Mouse (Mus musculus) cerebellum, adult 11 months (tissue): ENCODE results near the gene Bpi.

Experiments used
- DNase-seq: peaks from one replicate; pipeline ENCODE4 v3.0.0; 2022

Gene Bpi

DNA sequence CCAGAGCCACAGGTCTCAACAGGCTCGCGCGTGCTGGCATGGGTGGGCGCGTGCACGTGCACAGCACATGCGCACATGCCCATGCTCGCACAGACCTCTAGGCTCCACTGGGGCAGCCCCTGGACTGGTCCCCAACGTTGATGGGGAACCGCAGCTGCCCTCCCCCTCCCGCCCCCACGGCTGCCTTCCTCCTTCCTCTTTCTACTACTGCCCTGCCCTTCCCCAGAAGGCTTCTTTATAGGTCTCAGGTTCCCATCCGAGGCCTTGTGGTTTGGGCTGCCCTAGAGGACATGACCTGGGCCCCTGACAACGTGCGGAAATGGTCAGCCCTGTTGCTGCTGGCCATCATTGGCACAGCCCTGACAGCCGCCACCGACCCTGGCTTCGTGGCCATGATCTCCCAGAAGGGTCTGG is at the start of gene Bpi:
Bpi (plus strand) TSS at position 90 of the 414 bp plus-strand sequence.
- no peak for DNase-seq

DNA sequence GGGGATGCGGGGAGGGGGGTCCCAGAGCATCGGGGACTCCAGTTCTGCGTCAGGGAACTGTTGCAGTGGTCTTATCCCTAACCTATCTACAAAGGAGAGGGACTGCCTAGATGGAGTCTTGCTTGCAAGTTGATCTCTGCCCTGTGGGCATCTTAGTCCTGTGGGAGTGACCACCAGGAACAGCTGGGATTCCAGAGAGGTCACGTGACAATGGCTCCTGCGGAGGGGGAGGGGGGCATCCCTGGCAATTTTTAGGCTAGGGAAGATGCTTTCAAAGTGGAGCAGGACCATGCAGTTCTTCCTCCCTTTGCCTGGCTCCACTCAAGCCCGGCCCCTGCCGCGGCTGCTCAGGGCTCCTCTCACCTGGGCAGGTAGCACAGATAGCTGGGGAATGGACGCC is 48.1 kb upstream of the Bpi start:
- DNase-seq: no peak

DNA sequence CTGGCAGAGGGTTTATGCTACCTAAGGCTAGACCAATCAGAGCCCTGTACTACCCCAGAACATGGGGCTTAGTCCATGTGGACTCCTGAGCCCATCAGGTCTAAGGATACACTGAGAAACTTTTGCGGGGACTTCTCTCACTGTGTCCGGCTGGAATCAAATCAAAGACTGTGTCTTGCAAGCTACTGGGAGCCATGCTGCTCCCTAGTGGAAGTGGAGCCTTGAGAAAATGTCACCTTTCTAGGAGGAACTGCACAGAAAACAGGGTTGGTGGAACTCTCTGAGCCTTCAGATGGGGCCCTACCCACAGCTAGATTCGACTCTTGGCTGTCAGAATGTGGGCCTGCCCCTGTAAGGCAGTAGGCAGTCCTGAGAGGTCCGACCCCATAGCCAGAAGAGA is 47.4 kb upstream of the Bpi start:
- DNase-seq: no peak

DNA sequence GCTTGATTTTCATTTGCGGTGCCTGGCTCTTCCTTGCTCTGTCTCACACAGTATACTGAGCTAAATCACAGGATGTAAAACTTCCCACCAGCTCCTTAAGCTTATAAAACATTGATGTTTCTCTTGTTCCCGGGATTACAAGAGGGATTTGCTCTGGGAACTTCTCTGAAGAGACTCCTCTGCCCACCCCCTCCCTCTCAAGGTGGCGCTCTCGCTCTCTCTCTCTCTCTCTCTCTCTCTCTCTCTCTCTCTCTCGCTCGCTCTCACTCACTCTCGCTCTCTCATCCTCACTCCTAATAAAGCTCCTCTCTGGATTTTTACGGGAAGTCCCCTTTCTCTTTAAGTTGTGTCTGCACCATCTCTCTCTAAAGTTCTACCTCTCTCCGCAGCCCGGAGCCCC is 46.9 kb upstream of the Bpi start:
- no peak for DNase-seq

DNA sequence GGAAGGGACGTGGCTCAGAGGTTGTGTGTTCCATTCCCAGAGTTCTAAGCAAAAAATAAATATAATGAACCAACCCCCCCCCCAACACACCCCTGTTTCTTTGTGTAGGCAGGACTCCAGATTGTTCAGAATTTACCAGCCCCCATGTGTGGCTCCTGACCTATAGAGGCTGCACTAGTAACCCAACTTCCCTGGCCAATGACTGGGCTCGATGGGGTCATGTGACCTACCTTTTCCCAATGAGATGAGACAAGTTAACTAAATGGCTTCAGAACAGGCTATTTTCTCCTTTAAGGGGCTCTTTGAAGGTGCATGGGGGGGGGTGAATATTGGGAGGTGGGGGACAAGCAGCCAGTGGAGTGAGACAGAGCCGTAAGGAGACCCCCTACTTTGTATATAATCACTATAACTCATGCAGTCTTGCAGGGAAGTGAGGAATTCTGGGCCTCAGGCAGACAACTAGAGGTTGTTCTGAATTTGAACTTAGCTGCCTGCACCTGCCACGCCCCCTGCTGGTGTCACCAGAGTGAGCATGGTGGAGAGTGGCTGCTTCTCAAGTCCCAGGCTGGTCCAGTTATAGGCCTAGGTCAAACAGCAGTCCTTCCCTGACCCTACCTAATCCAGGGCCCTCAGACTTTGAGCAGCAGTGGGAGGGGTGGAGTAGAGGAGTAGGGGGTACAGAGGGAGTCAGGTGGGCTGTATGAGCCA is 46.0 kb upstream of the Bpi start:
- DNase-seq: no peak

DNA sequence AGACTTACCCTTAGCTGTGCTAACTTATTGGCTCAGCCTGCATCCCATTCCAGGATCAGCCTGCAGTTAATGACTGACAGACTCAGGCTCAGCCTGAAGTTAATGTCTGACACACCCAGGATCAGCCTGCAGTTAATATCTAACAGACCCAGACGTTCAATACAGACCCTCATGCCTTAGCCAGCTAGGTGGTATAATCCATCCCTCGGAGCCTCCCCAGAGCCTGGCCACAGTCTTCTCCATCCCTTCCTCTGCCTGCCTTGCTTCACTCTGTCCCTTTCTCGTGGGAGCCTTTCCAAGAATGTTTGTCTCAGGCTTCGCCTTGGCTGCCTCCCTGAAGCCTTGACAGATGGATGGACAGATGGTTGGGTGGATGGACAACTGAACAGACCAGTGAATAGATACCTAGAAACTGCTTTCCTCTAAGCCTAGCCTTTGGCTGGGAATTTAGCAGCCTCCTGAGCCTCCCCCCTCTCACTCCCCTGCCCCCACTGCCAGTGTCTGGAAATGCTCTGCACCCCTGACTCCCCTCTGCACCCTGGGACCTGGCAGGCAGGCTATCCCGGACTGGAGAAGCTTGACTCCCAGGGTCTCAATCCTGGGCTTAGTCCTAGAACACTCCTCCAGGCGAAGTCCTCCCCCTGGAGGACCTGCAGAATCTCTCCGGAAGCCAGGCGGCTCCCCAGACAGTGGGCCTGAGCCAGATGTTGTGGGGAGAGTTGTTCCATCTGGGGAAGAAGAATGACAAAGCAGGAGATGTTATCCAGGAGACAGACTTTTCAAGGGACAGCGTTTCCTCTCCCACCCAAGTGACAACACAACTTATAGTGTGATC is 42.4 kb upstream of the Bpi start:
- peak; percentile 84 for DNase-seq

DNA sequence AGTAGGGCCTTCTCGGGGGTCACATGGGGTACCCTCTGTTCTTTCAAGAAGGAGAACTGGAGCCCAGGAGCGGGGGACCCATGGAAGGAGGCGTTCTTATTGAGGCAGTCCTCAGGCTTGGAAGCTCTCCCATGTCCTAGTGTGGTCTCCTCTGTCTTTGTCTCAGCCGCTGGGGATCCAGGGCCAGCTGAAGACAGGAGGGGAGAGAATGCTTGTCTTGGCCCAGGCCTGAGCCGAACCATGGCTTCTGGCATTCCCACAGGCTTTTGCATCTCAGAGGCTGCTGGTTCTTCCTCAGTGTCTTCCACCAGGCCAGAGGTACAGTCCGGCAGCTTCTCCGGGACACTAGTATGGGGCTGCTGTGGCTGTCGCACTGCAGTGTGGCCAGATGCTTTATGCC is 41.4 kb upstream of the Bpi start:
- DNase-seq: no peak

DNA sequence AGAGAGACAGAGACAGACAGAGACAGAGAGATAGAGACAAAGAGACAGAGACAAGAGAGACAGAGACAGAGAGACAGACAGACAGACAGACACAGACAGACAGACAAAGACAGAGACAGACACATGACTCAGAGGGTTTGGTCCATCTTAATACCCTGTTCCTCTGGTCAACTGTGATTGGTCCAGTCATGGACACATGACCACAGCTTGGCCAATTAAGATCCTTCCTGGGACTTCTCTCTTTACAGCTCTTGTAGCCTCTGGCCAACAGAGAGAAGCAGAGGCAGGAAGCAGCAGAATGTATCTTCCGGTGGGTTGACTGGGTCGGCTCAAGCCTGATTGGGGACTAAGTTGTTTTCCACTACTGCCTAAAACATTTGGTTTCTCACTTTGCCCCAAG is 38.3 kb upstream of the Bpi start:
- DNase-seq: no peak

DNA sequence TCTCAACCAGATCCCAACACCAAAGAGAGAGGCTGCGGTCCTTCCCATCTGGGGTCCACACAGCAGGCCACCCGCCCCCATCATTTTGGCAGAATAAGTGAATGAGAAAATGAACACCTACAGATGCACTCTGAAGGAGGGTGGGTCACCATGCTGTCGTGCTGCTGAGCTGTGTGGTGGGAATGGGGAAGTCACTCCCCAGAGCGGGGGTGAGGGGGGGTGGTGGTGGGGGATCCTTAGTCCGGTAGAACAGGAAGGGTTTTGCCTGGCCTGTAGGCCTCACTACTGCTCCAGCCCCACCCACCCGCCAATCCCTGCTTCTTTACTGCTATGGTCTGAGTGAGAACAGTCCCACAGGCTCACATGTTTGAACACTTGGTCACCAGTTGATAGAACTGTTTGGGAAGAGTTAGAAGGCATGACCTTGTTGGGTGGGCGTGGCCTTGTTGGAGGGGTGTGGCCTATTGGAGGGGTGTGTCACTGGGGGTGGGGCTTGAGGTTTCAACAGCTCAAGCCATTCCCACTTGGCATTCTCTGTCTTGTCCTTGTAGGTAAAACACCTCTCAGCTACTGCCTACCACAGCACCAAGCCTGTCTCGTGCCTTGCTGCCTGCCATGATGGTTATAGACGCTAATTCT is 36.3 kb upstream of the Bpi start:
- no peak for DNase-seq

DNA sequence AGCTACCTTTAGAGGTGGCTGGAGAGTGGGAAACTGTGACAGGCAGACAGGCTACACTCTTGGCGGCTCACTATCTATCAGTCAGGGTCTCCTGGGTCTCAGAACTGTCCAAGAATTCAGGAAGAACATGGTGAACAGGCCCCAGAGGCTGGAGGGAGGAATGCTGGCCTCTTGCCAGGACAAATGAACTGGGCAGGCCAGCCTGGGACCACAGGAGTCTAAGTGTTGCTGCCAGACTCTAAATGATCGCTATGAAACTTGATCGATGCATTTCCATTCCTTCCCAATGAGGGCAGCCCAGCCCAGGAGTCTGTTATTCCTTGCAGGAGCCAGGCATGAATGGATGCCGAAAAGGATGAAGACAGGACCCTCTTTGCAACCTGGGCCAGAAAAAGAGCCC is 35.2 kb upstream of the Bpi start:
- DNase-seq: no peak

DNA sequence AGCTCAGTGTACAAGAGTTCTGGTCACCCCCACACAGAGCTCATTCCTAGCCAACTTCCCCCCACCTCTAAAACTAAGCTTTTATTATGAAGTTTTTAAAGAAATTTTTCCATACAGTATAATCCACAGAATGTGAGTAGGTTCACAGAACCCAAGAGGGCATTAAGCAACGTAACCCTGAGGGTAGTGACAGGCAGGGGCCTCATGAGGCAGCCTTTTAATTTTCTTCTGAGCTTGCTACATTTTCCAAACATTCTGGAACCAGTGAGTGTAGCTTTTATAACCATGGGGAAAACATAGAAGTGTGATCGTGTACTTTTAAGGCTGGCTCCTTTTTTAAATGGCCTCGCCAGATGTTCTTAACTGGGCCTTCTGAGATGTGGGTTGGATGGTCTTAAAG is 34.4 kb upstream of the Bpi start:
- DNase-seq: no peak

DNA sequence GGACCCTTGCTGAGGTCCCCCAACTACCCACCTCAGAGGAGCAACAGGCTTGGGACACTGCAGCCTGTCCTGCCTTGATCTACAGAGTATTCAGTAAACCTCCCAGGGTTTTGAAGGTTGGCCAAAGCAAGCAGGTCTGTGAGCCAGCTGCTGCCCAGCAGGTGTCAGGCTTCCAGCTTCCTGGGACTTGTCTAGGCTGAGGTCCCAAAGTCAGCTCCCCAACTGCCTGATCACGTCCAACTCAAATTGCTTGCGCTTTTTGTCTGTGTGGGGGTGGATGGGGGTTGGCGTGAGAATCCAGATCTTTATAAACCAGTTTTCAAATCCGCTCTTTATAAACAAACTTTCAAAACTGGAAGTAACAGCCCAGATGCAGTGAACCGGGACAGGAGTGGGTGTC is 32.6 kb upstream of the Bpi start:
- DNase-seq: no peak

DNA sequence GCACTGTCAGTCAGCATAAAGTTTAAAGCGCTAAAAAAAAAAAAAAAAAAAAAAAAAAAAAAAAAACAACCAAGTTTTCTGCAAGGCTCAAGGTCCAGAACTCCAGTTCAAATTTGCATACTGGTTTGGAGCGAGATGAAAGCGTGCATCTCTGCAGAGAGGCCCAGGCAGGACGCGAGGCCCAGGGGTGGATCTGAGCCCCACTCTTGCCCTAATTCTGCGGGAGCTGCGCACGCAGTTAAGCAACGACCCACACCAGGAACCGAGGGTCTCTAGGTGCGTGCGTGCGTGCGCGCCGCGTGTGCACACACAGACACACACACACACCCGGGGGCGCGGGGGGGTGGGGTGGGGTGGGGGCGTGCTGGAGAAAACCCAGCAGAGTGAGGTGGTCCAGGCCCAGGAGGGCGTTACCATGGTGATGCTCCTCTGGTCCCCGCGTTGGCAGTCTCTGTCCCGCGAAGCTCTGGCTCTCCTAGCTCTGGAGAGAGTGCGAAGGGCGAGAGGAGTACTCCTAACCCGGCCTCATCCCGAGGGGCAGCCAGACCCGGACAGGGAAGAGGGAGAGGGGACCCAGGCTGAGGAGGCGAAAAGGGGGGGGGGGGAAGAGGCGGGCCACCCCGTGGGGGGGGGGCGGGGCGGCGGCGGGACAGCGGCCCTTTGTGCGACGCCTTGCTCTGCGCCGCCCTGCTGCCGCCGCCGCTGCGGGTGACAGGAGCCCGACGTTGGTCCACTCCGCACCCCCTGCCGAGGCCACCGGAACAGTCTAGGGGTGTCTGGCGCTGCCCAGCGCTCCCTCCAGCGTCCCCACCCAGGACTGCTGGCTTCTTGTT is 29.0 kb upstream of the Bpi start, which contains the start of gene D630003M21Rik:
D630003M21Rik (minus strand) TSS at position 553 of the 833 bp plus-strand sequence.
- no peak for DNase-seq

DNA sequence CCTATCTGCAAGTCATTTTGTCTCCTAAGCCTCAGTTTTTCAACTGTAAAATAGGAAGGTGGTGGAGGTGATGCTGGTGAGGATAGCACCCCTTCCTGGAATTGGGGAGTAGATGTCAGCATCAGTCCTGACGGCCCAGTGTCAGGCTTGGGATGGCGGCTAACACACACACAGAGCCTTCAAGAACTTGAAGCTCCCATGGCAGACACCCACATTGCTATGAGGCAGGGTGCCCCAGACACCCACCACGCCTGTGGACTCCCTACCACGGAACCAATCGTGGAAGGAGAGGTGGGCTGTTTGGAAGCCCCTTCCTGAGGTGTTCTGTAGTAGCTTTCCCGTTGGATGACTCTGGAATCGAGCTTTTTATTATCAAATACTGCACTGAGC is 28.4 kb upstream of the Bpi start:
- no peak for DNase-seq

DNA sequence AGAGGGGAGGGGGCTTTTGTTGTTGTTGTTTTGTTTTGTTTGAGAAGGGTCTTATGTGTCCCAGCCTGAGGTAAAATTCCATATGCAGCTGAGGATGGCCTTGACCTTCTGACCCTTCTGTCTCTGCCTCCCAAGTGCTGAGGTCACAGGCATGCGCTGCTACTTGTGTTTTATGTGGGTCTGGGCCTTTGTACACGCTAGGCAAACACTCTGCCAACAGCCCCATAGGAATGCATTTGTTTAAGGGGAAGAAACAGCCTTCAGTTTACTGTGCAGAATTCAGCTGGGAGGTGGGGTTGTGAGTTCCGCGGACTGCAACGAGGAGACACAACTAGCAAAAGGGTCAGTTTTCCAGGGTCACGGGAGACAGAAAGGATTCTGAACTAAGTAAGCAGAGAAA is 27.3 kb upstream of the Bpi start:
- no peak for DNase-seq

DNA sequence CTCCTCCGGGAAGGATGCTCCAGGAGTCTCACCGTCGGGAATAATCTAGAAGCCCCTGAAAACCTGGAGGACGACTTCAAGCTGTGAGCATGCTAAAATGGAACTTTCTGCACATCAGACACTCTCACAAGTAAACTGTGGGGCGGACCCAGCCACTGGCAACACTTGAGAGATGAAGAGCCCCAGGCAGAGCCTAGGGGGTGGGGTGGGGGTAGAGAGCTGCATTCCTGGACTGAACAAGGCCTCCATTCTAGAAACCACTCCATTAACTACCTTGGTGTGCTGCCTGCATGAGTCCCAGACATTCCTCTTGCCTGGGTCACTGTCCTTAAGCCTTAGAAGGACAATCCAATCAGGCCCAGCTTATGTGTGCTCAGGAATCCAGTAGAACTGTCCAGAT is 26.8 kb upstream of the Bpi start:
- no peak for DNase-seq

DNA sequence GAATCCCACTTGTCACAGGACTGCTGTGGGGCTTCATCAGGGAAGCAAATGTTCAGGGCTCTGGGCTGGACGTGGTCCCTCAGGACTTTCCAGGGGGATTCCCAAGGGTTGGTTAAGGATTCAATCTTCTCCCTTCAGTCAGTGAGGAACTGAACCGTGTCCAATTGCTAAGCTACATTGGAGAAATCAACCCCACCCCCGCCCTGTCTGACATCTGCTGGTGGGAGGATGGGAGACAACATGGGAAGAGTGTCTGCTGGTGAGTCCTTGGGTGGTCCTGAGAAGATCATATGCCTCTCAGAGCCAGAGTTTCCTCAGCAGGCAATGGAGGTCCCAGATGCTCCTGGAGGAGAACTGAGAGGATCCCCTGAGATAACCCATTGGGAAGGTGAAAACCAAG is 25.5 kb upstream of the Bpi start:
- DNase-seq: no peak

DNA sequence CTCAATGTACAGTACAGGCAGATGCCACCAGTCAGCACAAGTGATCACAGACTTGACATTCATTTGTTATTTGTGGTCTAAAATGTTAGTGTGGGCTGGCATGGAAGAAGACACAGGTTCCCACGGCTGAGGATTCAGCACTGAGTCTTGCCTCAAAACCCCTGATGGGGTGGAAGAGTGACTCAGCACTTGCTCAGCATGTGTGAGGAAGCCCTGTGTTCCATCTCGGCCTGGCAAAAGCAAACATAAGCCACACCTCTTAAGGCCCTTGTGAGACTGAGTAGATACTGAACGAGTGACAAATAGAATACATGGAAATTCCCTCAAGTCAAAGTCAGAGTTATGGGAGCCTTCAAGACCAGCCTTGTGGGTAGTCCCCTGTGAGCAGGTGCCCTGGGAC is 24.8 kb upstream of the Bpi start:
- no peak for DNase-seq

DNA sequence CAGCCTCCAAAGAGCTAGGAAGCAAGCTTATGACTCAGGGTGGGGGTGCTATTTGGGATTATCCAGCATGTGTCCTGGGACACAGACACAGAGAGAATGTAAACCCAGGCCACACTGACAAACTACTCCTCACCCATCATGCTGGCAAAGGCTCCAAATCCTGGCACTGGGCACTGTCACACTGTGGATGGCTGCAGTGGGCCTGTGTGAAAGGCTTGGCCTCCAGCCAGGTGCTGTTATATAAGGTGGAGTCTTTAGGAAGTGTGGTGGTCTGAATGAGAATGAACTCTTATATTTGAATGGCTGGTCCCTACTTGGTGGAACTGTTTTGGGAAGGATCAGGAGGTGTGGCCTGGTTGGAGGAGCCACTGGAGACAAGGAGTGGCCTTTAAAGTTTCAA is 21.2 kb upstream of the Bpi start:
- DNase-seq: no peak

DNA sequence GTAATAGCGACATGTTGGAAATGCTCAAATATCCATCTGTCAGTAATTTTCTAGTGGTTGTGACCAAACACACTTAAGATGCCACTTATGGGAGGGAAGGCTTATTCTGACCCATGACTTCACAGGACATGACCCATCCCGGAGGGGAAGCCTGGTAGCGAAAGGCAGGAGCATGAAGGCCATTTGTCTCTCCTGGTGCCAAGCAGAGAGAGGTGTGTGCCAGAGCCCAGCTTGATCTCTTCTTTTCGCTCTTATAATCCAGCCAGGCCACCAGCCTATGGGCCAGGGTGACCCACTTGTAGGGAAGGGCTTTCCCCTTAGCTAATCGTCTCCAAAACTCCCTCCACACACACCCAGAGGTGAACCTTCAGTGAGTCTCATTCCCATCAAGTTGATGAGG is 19.8 kb upstream of the Bpi start:
- DNase-seq: no peak

DNA sequence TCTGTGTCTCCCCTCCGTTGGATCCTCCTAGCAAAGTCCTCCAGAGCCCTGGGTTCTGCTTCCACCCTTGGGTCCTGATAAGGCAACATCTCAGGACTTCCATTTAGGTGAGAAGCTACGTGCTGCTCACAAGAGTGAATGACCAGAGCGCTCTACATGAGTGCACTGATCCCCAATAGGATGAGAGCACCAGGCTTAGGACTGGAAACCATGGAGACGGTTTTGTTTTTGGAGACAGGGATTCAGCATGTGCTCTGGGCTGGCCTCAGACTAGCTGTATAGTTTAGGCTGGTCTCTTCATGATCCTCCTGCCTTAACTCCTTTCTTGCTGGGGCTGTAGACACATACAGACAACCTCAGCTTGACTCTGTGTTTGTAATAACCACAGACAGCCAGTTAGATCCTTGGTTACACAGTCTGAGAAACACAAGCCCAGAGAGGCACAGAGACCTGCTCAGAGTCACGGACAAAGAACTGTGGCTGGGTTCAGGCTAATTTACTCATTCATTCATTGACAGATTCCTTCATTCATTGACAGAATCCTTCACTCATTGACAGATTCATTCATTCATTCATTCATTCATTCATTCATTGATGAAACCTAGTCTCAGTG is 16.7 kb upstream of the Bpi start:
- no peak for DNase-seq

DNA sequence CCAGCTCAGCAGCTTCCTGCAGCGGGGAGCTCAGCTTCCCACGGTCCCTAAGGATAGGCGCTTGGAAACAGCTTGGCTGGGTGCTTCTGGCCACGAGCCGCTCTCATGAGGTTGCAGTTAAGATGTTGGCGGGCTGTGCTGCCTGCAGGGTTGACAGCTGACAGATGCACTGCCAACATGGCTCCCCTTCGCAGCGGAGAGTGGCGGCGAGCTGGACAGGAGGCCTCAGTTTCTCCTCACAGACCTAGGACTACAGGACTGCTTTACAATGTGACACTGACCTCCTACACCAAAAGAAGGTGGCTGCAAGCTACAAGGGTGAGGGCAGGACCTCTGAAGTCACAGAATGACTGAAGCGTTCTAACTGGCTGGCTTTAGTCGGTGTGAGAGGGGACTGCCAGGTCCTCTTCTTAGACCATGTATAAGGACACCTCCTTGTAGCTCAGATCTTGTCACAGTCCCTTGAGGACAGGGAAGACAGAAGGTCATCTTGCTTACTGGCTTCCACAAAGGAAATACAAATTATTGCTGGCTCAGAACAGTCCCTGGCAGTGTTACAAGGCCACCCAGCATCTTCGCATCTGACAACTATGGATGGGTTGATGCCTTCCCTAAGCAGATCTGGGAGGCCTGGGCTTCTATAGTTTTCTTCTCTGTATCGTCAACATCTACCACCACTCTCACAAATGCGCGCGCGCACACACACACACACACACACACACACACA is 15.6 kb upstream of the Bpi start:
- DNase-seq: peak; percentile 65
